8 mouse cellular contexts compared by ENCODE assay signal in genomic region chr2:27771936-27772335, GRCm38 (mm10).
DNase-seq lines count a peak whose midpoint lies in the region; ATAC-seq and TF ChIP-seq lines count a peak whose summit lies in the region.
"Had no signal": no experiment of that assay in that cellular context is flagged by ENCODE, and none has a peak within 500 bp of the region (broad histone marks: within the 10 kb centered on the region; RNA-seq: fewer than 3 reads in every experiment).

No protein-coding gene starts in this region.

- 0 out of 2 replicates have a peak, but pooled peaks have one; percentile 30 for ATAC-seq in forebrain, embryonic 15.5 days (replicated peaks)
- ATAC-seq in megakaryocyte progenitor cell, adult 5-6 weeks (replicated peaks; ENCODE audit: poor library complexity), result peak; percentile 82

- H3K9ac ChIP-seq in forebrain, embryonic 15.5 days (replicated peaks), result no peak overlapping the region

- H3K9me3 ChIP-seq in forebrain, embryonic 15.5 days, result no peaks in the 10 kb centered on the region

- TF ChIP-seq POLR2A in brain, embryonic 14.5 days (IDR thresholded peaks at IDR 0.05; ENCODE audit: borderline replicate concordance, extremely low read depth, insufficient read depth, insufficient read length, poor library complexity, severe bottlenecking), result no peak
- no peak for TF ChIP-seq POLR2A in small intestine, adult 2 months (IDR thresholded peaks at IDR 0.05; ENCODE audit: low read depth, low read length)

- no peaks in the 10 kb centered on the region for H3K27me3 ChIP-seq in forebrain, embryonic 15.5 days
- no peaks in the 10 kb centered on the region for H3K27me3 ChIP-seq in small intestine, adult 2 months (ENCODE audit: control insufficient read depth, insufficient read depth, low read length)

- no peaks in the 10 kb centered on the region for H3K4me1 ChIP-seq in forebrain, embryonic 15.5 days
- H3K4me1 ChIP-seq in small intestine, adult 2 months (ENCODE audit: control insufficient read depth, insufficient read depth, insufficient read length, low read length), result peaks cover 16% of the 10 kb centered on the region

- intact Hi-C loops in heart, postnatal 36 days (cut with DNase I), result loop anchor here (1.0 to 5.0 kb wide), 3 partner anchors 115 to 645 kb away; no protein-coding TSS in a partner anchor

- H3K4me2 ChIP-seq in forebrain, embryonic 15.5 days (replicated peaks), result no peak overlapping the region

- H3K36me3 ChIP-seq in forebrain, embryonic 15.5 days, result no peaks in the 10 kb centered on the region
- H3K36me3 ChIP-seq in small intestine, adult 2 months (ENCODE audit: control insufficient read depth, insufficient read depth, low read length), result no peaks in the 10 kb centered on the region

- TF ChIP-seq CTCF in brain, embryonic 14.5 days (IDR thresholded peaks at IDR 0.05; ENCODE audit: borderline replicate concordance, extremely low read depth, insufficient read depth, insufficient read length), result peak; percentile 82
- TF ChIP-seq CTCF in small intestine, adult 2 months (IDR thresholded peaks at IDR 0.05; ENCODE audit: extremely low read depth, insufficient read length, insufficient replicate concordance, low read depth, low read length), result peak; percentile 80; the same call in 1 of the 2 replicates

- peak; percentile 76 for DNase-seq in MN1 (ENCODE audit: low spot score)
- DNase-seq in brain, embryonic 14.5 days (ENCODE audit: low read depth), result peak; percentile 75
- peak; percentile 86 to 89 for DNase-seq in heart, postnatal 36 days
- DNase-seq in layer of hippocampus, postnatal 14 days (ENCODE audit: low spot score in 2 of 2), result peak; percentile 64 to 76

- no peak overlapping the region for H3K4me3 ChIP-seq in forebrain, embryonic 15.5 days
- no peak overlapping the region for H3K4me3 ChIP-seq in small intestine, adult 2 months (ENCODE audit: low read depth, low read length)

- 24% methylated on average over 7 of the region's 7 CpGs for WGBS in forebrain, embryonic 15.5 days
- 32% methylated on average over 7 of the region's 7 CpGs for WGBS in small intestine, adult 2 months

- H3K27ac ChIP-seq in forebrain, embryonic 15.5 days (replicated peaks), result no peak overlapping the region
- no peak overlapping the region for H3K27ac ChIP-seq in small intestine, adult 2 months (ENCODE audit: insufficient read depth, low read depth, low read length)
- H3K27ac ChIP-seq: macrophage had no signal
